Mouse (Mus musculus): Measurements from ENCODE around the gene Aplp1. TPM values are rescaled to one million over a fixed set of nuclear protein-coding genes. Genes with fewer than 3 reads are reported as not detected.
"Not testable (repeated sequence)": the region's sequence is repeated elsewhere in the genome, so short reads cannot be mapped to it uniquely, and the experiment has no call there.

Aplp1 gene
- 28.6 and 32.3 TPM in 2 replicates for polyA plus RNA-seq (2016; fragmentation: Nextera tagmentation; extraction: Ambion mirVana)

GRCm38 (mm10) chr7:30444971-30445751 is at the start of gene Aplp1:
TSS of gene Aplp1 (minus strand) at chr7:30445535.
- peaks cover 3% of the 10 kb centered on the region; the same call in 1 of the 2 replicates for H3K36me3 ChIP-seq (replicated peaks)
- peaks cover 22% of the 10 kb centered on the region for H3K4me1 ChIP-seq
- peak within 1 kb of the TSS; percentile 80 for H3K27ac ChIP-seq (replicated peaks)
- peak; percentile 81 for DNase-seq (ENCODE audit: low spot score)
- H3K27me3 ChIP-seq (replicated peaks; ENCODE audit: low read depth, poor library complexity, severe bottlenecking) = peaks cover 82% of the 10 kb centered on the region
- H3K4me3 ChIP-seq = peak within 1 kb of the TSS; percentile 78
- H3K9me3 ChIP-seq = peaks cover 9% of the 10 kb centered on the region; the same call in 1 of the 2 replicates
- under 1% methylated on average over 72 of the region's 72 CpGs for WGBS

GRCm38 (mm10) chr7:30493401-30493931 is 48.1 kb upstream of the Aplp1 start, which contains the start of gene Prodh2:
TSS of gene Prodh2 (plus strand) at chr7:30493622.
- 59% methylated on average over 11 of the region's 11 CpGs for WGBS
- H3K4me3 ChIP-seq = no peak within 1 kb of the TSS
- DNase-seq (ENCODE audit: low spot score) = peak; percentile 14
- no peaks in the 10 kb centered on the region for H3K36me3 ChIP-seq (replicated peaks)
- no peak within 1 kb of the TSS for H3K27ac ChIP-seq (replicated peaks)
- 0 out of 2 replicates have a peak, but pooled peaks cover 4% of the 10 kb centered on the region for H3K27me3 ChIP-seq (replicated peaks; ENCODE audit: low read depth, poor library complexity, severe bottlenecking)
- no peaks in the 10 kb centered on the region for H3K4me1 ChIP-seq
- H3K9me3 ChIP-seq = no peaks in the 10 kb centered on the region

DNA sequence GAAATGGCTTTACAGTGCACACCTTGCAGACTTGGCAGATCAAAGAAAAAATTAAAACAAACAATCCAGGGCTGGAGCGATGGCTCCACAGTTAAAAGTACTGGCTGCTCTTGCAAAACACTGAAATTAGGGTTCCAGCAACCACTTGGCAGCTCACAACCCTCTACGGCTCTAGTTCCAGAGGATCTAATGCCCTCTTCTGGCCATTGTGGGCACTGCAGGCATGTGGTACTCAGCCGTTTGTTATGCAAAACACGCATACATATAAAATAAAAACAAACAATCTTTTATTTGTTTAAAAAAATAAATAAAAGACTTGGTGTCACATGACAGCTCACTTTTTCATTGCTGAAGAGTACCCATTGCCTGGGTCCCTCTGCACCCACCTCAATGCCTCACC is 47.4 kb upstream of the Aplp1 start:
- peak; percentile 75 for DNase-seq (ENCODE audit: low spot score)
- H3K36me3 ChIP-seq (replicated peaks) = no peaks in the 10 kb centered on the region
- 0 out of 2 replicates have a peak, but pooled peaks cover 4% of the 10 kb centered on the region for H3K27me3 ChIP-seq (replicated peaks; ENCODE audit: low read depth, poor library complexity, severe bottlenecking)
- no peak overlapping the region for H3K4me3 ChIP-seq
- WGBS = 21% methylated on average over 4 of the region's 4 CpGs
- no peaks in the 10 kb centered on the region for H3K9me3 ChIP-seq
- H3K4me1 ChIP-seq = no peaks in the 10 kb centered on the region
- H3K27ac ChIP-seq (replicated peaks) = no peak overlapping the region

DNA sequence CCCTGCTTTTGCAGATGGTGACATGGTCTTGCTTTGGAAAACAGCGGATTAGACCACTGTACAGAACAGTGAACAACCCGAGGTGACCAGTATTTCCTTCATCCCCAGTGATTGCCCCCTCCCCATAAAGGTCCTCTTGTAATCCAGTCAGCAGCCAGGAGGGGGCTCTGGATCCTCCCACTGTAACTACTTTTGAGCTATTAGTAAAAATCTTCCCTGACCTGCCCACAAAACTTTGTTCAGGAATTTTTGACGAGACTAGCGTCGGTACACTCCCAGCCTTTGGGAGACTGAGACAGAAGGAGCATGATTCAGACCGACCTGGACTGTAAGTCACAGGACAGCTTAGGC is 45.6 kb upstream of the Aplp1 start:
- Histone ChIP-seq H3K36me3 (replicated peaks) (no peaks in the 10 kb centered on the region), H3K27ac (replicated peaks) (no peak overlapping the region), H3K27me3 (replicated peaks; ENCODE audit: low read depth, poor library complexity, severe bottlenecking) (0 out of 2 replicates have a peak, but pooled peaks cover 4% of the 10 kb centered on the region), H3K4me1 (no peaks in the 10 kb centered on the region), H3K4me3 (no peak overlapping the region), H3K9me3 (no peaks in the 10 kb centered on the region)
- no peak for DNase-seq (ENCODE audit: low spot score)
- WGBS = 23% methylated on average over 6 of the region's 6 CpGs

- Histone ChIP-seq H3K27ac (replicated peaks) (no peak overlapping the region), H3K9me3 (no peaks in the 10 kb centered on the region), H3K36me3 (replicated peaks) (no peaks in the 10 kb centered on the region), H3K4me1 (no peaks in the 10 kb centered on the region), H3K4me3 (no peak overlapping the region), H3K27me3 (replicated peaks; ENCODE audit: low read depth, poor library complexity, severe bottlenecking) (0 out of 2 replicates have a peak, but pooled peaks cover 4% of the 10 kb centered on the region)
- DNase-seq (ENCODE audit: low spot score) = peak; percentile 52
- 33% methylated on average over 16 of the region's 16 CpGs for WGBS
Measured at GRCm38 (mm10) chr7:30490251-30490956, 45.1 kb upstream of the Aplp1 start.

DNA sequence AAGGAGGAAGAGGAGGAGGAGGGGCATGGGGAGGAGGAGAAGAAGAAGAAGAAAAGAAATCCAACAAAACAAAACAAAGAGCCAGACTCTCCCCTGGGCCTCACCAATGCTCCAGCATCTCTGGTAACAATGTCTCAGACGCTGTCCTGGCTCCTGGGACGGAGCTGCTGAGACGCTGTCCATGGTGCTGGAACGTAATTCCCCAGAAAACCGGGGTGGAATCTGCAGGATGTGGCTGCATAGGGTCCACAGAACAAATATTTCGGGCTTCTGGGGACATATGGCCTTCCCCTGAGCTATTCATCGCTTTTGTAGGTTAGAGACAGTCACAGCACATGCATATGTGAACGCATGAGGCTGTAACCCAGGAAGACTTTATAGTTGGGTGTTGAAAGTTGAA is 38.9 kb upstream of the Aplp1 start:
- H3K4me1 ChIP-seq = no peaks in the 10 kb centered on the region
- DNase-seq (ENCODE audit: low spot score) = peak; percentile 74
- 16% methylated on average over 8 of the region's 8 CpGs for WGBS
- no peaks in the 10 kb centered on the region for H3K36me3 ChIP-seq (replicated peaks)
- H3K27me3 ChIP-seq (replicated peaks; ENCODE audit: low read depth, poor library complexity, severe bottlenecking) = peaks cover 11% of the 10 kb centered on the region; the same call in 1 of the 2 replicates
- no peak overlapping the region for H3K27ac ChIP-seq (replicated peaks)
- no peak overlapping the region for H3K4me3 ChIP-seq
- H3K9me3 ChIP-seq = no peaks in the 10 kb centered on the region

- H3K27me3 ChIP-seq (replicated peaks; ENCODE audit: low read depth, poor library complexity, severe bottlenecking) = peaks cover 20% of the 10 kb centered on the region
- peak; percentile 37 for DNase-seq (ENCODE audit: low spot score)
- H3K9me3 ChIP-seq = 0 out of 2 replicates have a peak, but pooled peaks cover 2% of the 10 kb centered on the region
- peak overlapping the region; percentile 52 for H3K4me3 ChIP-seq
- no peak overlapping the region for H3K27ac ChIP-seq (replicated peaks)
- H3K4me1 ChIP-seq = peaks cover 13% of the 10 kb centered on the region
- no peaks in the 10 kb centered on the region for H3K36me3 ChIP-seq (replicated peaks)
- WGBS = 10% methylated on average over 31 of the region's 32 CpGs
Measured at GRCm38 (mm10) chr7:30477415-30478381, 32.4 kb upstream of the Aplp1 start.

GRCm38 (mm10) chr7:30476136-30476535 is 30.8 kb upstream of the Aplp1 start:
- not testable (repeated sequence) for H3K4me3 ChIP-seq; DNase-seq (ENCODE audit: low spot score); H3K36me3 ChIP-seq (replicated peaks); H3K27ac ChIP-seq (replicated peaks); H3K9me3 ChIP-seq
- 85% methylated on average over 7 of the region's 7 CpGs for WGBS
- H3K4me1 ChIP-seq = peaks cover 13% of the 10 kb centered on the region
- H3K27me3 ChIP-seq (replicated peaks; ENCODE audit: low read depth, poor library complexity, severe bottlenecking) = peaks cover 11% of the 10 kb centered on the region

- no peak overlapping the region for H3K4me3 ChIP-seq
- no peak for DNase-seq (ENCODE audit: low spot score)
- H3K4me1 ChIP-seq = peaks cover 13% of the 10 kb centered on the region
- peaks cover 15% of the 10 kb centered on the region; the same call in 1 of the 2 replicates for H3K27me3 ChIP-seq (replicated peaks; ENCODE audit: low read depth, poor library complexity, severe bottlenecking)
- H3K27ac ChIP-seq (replicated peaks) = no peak overlapping the region
- WGBS = 73% methylated on average over 4 of the region's 4 CpGs
- H3K36me3 ChIP-seq (replicated peaks) = no peaks in the 10 kb centered on the region
- H3K9me3 ChIP-seq = 0 out of 2 replicates have a peak, but pooled peaks cover 2% of the 10 kb centered on the region
Measured at GRCm38 (mm10) chr7:30474999-30475398, 29.7 kb upstream of the Aplp1 start.

DNA sequence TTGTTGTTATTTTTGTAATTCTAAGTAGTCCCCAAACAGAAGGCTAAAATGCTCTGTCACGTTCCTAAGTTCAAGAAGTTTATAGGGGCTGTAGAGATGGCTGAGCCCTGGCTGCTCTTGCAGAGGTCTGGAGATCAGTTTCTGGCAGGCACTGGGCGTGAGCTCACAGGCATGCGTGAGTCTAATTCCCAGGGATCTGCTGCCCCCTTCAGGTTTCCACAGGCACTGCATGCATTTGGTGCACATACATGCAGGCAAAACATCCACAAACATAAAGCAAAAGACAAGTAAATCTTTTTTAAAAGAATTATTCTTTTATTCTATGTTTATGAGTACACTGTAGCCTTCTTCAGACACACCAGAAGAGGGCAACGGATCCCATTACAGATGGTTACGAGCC is 27.1 kb upstream of the Aplp1 start:
- Histone ChIP-seq H3K27me3 (replicated peaks; ENCODE audit: low read depth, poor library complexity, severe bottlenecking) (peaks cover 20% of the 10 kb centered on the region), H3K9me3 (0 out of 2 replicates have a peak, but pooled peaks cover 2% of the 10 kb centered on the region), H3K4me1 (peaks cover 3% of the 10 kb centered on the region), H3K27ac (replicated peaks) (no peak overlapping the region), H3K36me3 (replicated peaks) (no peaks in the 10 kb centered on the region), H3K4me3 (no peak overlapping the region)
- 47% methylated on average over 5 of the region's 5 CpGs for WGBS
- DNase-seq (ENCODE audit: low spot score) = peak; percentile 50

- Histone ChIP-seq H3K27me3 (replicated peaks; ENCODE audit: low read depth, poor library complexity, severe bottlenecking) (peaks cover 90% of the 10 kb centered on the region), H3K4me3 (no peak overlapping the region), H3K36me3 (replicated peaks) (no peaks in the 10 kb centered on the region), H3K4me1 (peaks cover 10% of the 10 kb centered on the region), H3K9me3 (no peaks in the 10 kb centered on the region), H3K27ac (replicated peaks) (no peak overlapping the region)
- no peak for DNase-seq (ENCODE audit: low spot score)
- WGBS = 10% methylated on average over 6 of the region's 6 CpGs
Measured at GRCm38 (mm10) chr7:30464816-30465300, 19.5 kb upstream of the Aplp1 start.

Data from embryonic facial prominence, embryonic 10.5 days (tissue).